Mouse (Mus musculus) liver, postnatal 0 days (tissue): Measurements from ENCODE around the gene Nelfa. TPM values are rescaled to one million over a fixed set of nuclear protein-coding genes. Genes with fewer than 3 reads are reported as not detected.

ENCODE experiments used
- ATAC-seq: fragments of 200-750 bp; cut with Nextera tagmentation; 2 replicates; pipeline ENCODE4 v1.8.0; 2017; ENCODE audit warnings: mild to moderate bottlenecking, moderate library complexity
- DNase-seq: peaks from one replicate; pipeline ENCODE4 v3.0.0-alpha.2; 2016
- H3K27ac ChIP-seq: fragments of 300-500 bp; sonication (generic); 2 replicates; pipeline ENCODE4 v1.5.1; 2014; ENCODE audit warnings: antibody characterized with exemption, moderate library complexity, mild to moderate bottlenecking, low read depth
- H3K27me3 ChIP-seq: fragments of 300-500 bp; sonication (generic); 2 replicates; pipeline ENCODE4 v1.6.1; 2014; ENCODE audit warnings: low read length, control low read depth, mixed read lengths; ENCODE audit not compliant: insufficient read depth
- H3K36me3 ChIP-seq: fragments of 300-500 bp; sonication (generic); replicated peaks from 2 replicates; pipeline ENCODE4 v1.6.1; 2014; ENCODE audit warnings: mild to moderate bottlenecking, control low read depth, low read length, moderate library complexity, mixed read lengths; ENCODE audit not compliant: insufficient read depth
- H3K4me1 ChIP-seq: fragments of 300-500 bp; sonication (generic); 2 replicates; pipeline ENCODE4 v1.6.1; 2014; ENCODE audit warnings: antibody characterized with exemption, mild to moderate bottlenecking, control low read depth; ENCODE audit not compliant: insufficient read depth
- H3K4me2 ChIP-seq: fragments of 300-500 bp; sonication (generic); 2 replicates; pipeline ENCODE4 v1.6.1; 2014; ENCODE audit warnings: low read depth, mild to moderate bottlenecking, low read length, moderate library complexity, mixed read lengths
- H3K4me3 ChIP-seq: fragments of 300-500 bp; sonication (generic); 2 replicates; pipeline ENCODE4 v1.5.1; 2014; ENCODE audit warnings: low read depth, low read length
- H3K9ac ChIP-seq: fragments of 300-500 bp; sonication (generic); replicated peaks from 2 replicates; pipeline ENCODE4 v1.6.1; 2014; ENCODE audit warnings: mild to moderate bottlenecking, moderate library complexity
- H3K9me3 ChIP-seq: fragments of 300-500 bp; sonication (generic); 2 replicates; pipeline ENCODE4 v1.6.1; 2016; ENCODE audit warnings: mild to moderate bottlenecking, control low read depth, low read length, mixed read lengths
- CTCF ChIP-seq: sonication (generic); IDR thresholded peaks from 2 replicates; pipeline ENCODE4 v1.5.1; 2016; ENCODE audit warnings: antibody characterized with exemption, low read depth
- EP300 ChIP-seq: IDR thresholded peaks from 2 replicates; pipeline ENCODE4 v1.6.1; 2016; ENCODE audit warnings: antibody characterized with exemption, low read depth, mild to moderate bottlenecking
- WGBS: fragments of 180-500 bp; shearing (Covaris S2); extraction: QIAGEN DNeasy Blood & Tissue Kit; methylation state at CpG from one replicate; pipeline ENCODE4 v1.1.7; 2014; ENCODE audit not compliant: insufficient replicate concordance; 5-methylcytosine and 5-hydroxymethylcytosine counted together
- polyA plus RNA-seq: library from polyadenylated mRNA; unstranded; fragments of >200 nt; fragmentation: Nextera tagmentation; extraction: Ambion mirVana; gene quantifications from 2 replicates; pipeline ENCODE4 v1.2.1, GENCODE M21; 2015

Nelfa gene
- polyA plus RNA-seq, 1 experiment from 2014 or later, result 13.0 TPM

GRCm38 (mm10) chr5:33902696-33903095 lies 33.5 kb downstream of the Nelfa start:
- TF ChIP-seq EP300, result no peak
- no peak for TF ChIP-seq CTCF

DNA sequence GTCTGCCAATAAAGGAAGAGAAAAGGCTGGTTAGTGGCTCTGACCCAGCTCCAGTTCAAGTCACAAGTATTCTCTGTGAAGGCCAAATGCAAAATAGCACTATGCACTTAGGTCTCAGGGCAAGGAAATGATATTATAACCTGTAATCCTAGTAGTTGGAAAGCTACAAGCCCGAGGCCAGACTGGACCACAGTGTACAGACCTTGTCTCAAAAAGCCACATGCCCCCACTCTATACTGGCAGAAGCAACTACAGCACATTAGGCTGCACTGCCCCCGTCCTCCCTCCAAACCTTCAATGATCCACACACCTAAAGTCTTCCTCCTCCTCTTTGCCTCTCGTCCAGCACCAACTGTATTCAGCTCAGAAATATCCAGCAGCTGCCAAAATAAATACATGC lies 34.9 kb downstream of the Nelfa start:
- no peak overlapping the region for H3K4me2 ChIP-seq
- no peak for DNase-seq

More at GRCm38 (mm10) chr5:33902696-33903095, 33.5 kb downstream of the Nelfa start:
- Histone ChIP-seq H3K27ac (no peak overlapping the region), H3K27me3 (no peaks in the 10 kb centered on the region), H3K9me3 (no peaks in the 10 kb centered on the region), H3K9ac (no peak overlapping the region), H3K4me1 (no peaks in the 10 kb centered on the region), H3K4me2 (no peak overlapping the region), H3K36me3 (peaks cover 54% of the 10 kb centered on the region), H3K4me3 (no peak overlapping the region)
- ATAC-seq (no peak), DNase-seq (no peak)
- 87% methylated on average over 2 of the region's 2 CpGs for WGBS

GRCm38 (mm10) chr5:33900701-33901263 lies 35.4 kb downstream of the Nelfa start:
- Histone ChIP-seq H3K9ac (no peak overlapping the region), H3K27me3 (no peaks in the 10 kb centered on the region), H3K4me3 (no peak overlapping the region), H3K27ac (no peak overlapping the region), H3K4me2 (no peak overlapping the region), H3K9me3 (no peaks in the 10 kb centered on the region), H3K36me3 (peaks cover 65% of the 10 kb centered on the region), H3K4me1 (no peaks in the 10 kb centered on the region)
- DNase-seq, result no peak
- WGBS, result 91% methylated on average over 9 of the region's 9 CpGs
- no peak for ATAC-seq
- TF ChIP-seq CTCF (no peak), EP300 (no peak)

More for the DNA sequence above, 34.9 kb downstream of the Nelfa start:
- H3K4me3 ChIP-seq, result no peak overlapping the region
- H3K27ac ChIP-seq, result no peak overlapping the region
- no peaks in the 10 kb centered on the region for H3K9me3 ChIP-seq
- no peaks in the 10 kb centered on the region for H3K27me3 ChIP-seq
- H3K4me1 ChIP-seq, result no peaks in the 10 kb centered on the region
- no peak overlapping the region for H3K9ac ChIP-seq
- TF ChIP-seq EP300 (no peak), CTCF (no peak)
- ATAC-seq, result no peak
- H3K36me3 ChIP-seq, result peaks cover 60% of the 10 kb centered on the region
- 86% methylated on average over 3 of the region's 3 CpGs for WGBS

GRCm38 (mm10) chr5:33900101-33900500 lies 36.1 kb downstream of the Nelfa start:
- H3K27me3 ChIP-seq, result no peaks in the 10 kb centered on the region
- no peak overlapping the region for H3K9ac ChIP-seq
- H3K4me2 ChIP-seq, result no peak overlapping the region
- DNase-seq (no peak), ATAC-seq (no peak)
- H3K27ac ChIP-seq, result no peak overlapping the region
- H3K9me3 ChIP-seq, result no peaks in the 10 kb centered on the region
- 88% methylated on average over 3 of the region's 3 CpGs for WGBS
- no peak for TF ChIP-seq CTCF
- TF ChIP-seq EP300, result no peak
- no peak overlapping the region for H3K4me3 ChIP-seq
- H3K4me1 ChIP-seq, result no peaks in the 10 kb centered on the region
- H3K36me3 ChIP-seq, result peaks cover 72% of the 10 kb centered on the region

DNA sequence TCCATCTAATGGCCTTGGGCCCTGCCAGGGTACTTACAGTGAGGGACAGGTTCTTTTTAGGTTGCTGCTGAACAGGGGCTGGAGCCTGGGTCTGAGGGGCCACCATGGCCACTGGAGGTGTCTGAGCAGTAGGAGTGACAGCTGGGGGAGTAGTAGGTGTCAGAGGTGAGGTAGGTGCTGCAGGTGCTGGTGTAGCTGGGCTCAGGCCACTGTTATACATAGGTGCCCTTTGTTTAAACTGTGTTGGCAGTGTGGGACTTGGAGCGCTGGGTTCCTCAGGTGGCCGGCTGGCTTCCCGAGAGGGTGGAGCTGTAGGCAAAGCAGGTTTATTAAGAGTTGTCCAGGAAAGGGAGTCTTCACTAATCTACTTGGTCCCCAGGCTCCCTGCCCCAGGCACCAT lies 37.0 kb downstream of the Nelfa start:
- 84% methylated on average over 3 of the region's 3 CpGs for WGBS
- peaks cover 80% of the 10 kb centered on the region for H3K36me3 ChIP-seq
- no peaks in the 10 kb centered on the region for H3K9me3 ChIP-seq
- H3K27me3 ChIP-seq, result no peaks in the 10 kb centered on the region
- no peak overlapping the region for H3K27ac ChIP-seq
- no peak overlapping the region for H3K4me2 ChIP-seq
- no peaks in the 10 kb centered on the region for H3K4me1 ChIP-seq
- no peak for DNase-seq
- TF ChIP-seq CTCF (no peak), EP300 (no peak)
- no peak for ATAC-seq
- no peak overlapping the region for H3K4me3 ChIP-seq
- H3K9ac ChIP-seq, result no peak overlapping the region

DNA sequence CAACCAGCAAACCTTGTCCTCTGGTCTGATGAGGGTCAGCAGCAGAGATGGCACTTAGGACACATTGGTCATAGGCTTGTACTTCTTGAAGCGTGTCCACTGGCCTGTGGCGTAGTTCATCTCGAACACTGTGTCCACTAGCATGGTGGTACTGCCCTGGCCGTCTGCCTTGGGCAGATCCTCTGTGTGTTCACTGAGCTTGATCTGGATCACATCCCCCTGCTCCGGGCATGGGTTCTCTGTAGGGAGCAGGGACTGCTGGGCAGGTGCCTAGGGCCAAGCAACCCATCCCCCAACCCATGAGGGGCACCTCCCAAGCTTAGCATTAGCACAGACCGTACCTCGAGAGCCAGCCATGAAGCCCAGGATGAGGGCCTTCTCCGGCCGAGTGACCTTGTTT lies 37.5 kb downstream of the Nelfa start:
- H3K27me3 ChIP-seq, result no peaks in the 10 kb centered on the region
- no peak overlapping the region for H3K9ac ChIP-seq
- H3K36me3 ChIP-seq, result peaks cover 86% of the 10 kb centered on the region
- no peaks in the 10 kb centered on the region for H3K9me3 ChIP-seq
- no peaks in the 10 kb centered on the region for H3K4me1 ChIP-seq
- no peak overlapping the region for H3K27ac ChIP-seq
- 91% methylated on average over 9 of the region's 9 CpGs for WGBS
- TF ChIP-seq CTCF (no peak), EP300 (no peak)
- H3K4me3 ChIP-seq, result no peak overlapping the region
- ATAC-seq (no peak), DNase-seq (no peak)
- no peak overlapping the region for H3K4me2 ChIP-seq

DNA sequence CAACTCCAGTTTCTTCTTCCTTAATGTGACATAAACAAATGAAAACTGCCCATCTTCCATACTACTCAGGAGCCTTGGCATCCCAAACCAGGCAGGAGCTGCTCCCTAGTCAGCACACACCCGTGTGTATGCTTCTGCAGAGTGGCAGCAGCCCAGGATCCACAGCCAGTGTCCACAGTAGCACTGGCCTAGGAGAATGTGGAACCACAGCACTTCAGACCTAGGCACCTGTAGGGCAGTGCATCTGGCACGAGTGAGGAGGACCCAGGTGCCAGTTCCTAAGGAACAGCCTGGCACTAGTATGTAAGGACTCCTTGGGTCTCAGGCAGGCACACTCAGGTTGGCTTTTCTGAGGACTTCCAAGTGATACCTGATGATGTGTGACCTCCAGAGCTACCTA lies 39.1 kb downstream of the Nelfa start:
- Histone ChIP-seq H3K4me2 (no peak overlapping the region), H3K36me3 (peaks cover 89% of the 10 kb centered on the region), H3K4me1 (no peaks in the 10 kb centered on the region), H3K27me3 (no peaks in the 10 kb centered on the region), H3K9ac (no peak overlapping the region), H3K27ac (no peak overlapping the region), H3K9me3 (no peaks in the 10 kb centered on the region), H3K4me3 (no peak overlapping the region)
- 85% methylated on average over 2 of the region's 2 CpGs for WGBS
- DNase-seq, result no peak
- TF ChIP-seq EP300 (no peak), CTCF (no peak)
- ATAC-seq, result no peak
